Mouse (Mus musculus) testis, adult 2 months (tissue): Measurements from ENCODE around the gene G6pc. TPM values are rescaled to one million over a fixed set of nuclear protein-coding genes. Genes with fewer than 3 reads are reported as not detected.
"Not testable (repeated sequence)": the region's sequence is repeated elsewhere in the genome, so short reads cannot be mapped to it uniquely, and the experiment has no call there.

Source experiments
- H3K27ac ChIP-seq: fragments of 200-500 bp; 2 replicates; pipeline ENCODE4 v1.5.1; 2012; ENCODE audit warnings: low read depth, low read length; ENCODE audit not compliant: control insufficient read depth, insufficient read depth
- H3K27me3 ChIP-seq: fragments of 200-500 bp; 2 replicates; pipeline ENCODE4 v1.6.1; 2012; ENCODE audit warnings: mild to moderate bottlenecking, low read length, moderate library complexity; ENCODE audit not compliant: control insufficient read depth, insufficient read depth
- H3K36me3 ChIP-seq: fragments of 200-500 bp; 2 replicates; pipeline ENCODE4 v1.6.1; 2012; ENCODE audit warnings: mild to moderate bottlenecking, low read length; ENCODE audit not compliant: control insufficient read depth, insufficient read depth
- H3K4me1 ChIP-seq: fragments of 200-500 bp; 2 replicates; pipeline ENCODE4 v1.6.1; 2012; ENCODE audit warnings: low read length; ENCODE audit not compliant: control insufficient read depth, insufficient read depth
- H3K4me3 ChIP-seq: fragments of 200-500 bp; 2 replicates; pipeline ENCODE4 v1.5.1; 2012; ENCODE audit warnings: low read depth, mild to moderate bottlenecking, low read length, moderate library complexity, mixed read lengths; ENCODE audit not compliant: control insufficient read depth
- CTCF ChIP-seq: fragments of 200-500 bp; IDR thresholded peaks from 2 replicates; pipeline ENCODE4 v1.5.1; 2012; ENCODE audit warnings: low read depth, mild to moderate bottlenecking, inconsistent platforms, low read length, moderate library complexity; ENCODE audit not compliant: control insufficient read depth, insufficient read depth, insufficient replicate concordance
- POLR2A ChIP-seq: fragments of 200-500 bp; IDR thresholded peaks from 2 replicates; pipeline ENCODE4 v1.6.1; 2012; ENCODE audit warnings: low read depth, mild to moderate bottlenecking, inconsistent platforms, low read length, moderate library complexity; ENCODE audit not compliant: control insufficient read depth
- polyA plus RNA-seq: library from polyadenylated mRNA; depleted of rRNA; stranded (reverse); fragments of >200 nt; gene quantifications from 2 replicates; pipeline ENCODE4 v1.2.3, GENCODE M21; 2012

Gene G6pc
- polyA plus RNA-seq, 1 experiment: not detected

DNA sequence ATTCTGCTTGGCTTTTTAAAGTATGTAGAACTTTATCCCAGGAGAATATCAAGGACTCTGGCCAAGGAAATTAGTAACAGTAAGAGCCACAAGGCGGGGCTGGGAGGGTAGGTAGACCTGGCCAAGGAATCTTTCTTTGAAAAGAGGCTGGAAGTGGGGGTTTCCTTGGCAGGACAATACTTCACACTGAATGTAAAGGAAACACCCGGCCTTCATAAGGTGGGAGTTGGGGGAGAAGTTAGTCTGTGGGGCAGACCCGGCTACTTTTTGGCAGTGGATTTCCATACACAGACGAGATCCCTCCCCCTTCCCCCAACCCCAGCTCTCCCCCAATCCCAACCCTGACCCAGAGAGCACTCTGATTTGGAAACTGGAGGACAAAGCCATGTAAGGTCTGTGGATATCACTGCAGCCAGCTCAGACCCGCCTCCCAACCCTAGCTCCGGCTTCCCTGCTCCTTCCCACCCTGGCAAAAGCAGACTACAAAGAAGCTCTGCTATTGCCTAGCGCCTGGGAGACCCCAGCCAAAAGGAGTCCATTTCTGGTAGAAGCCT is 36.9 kb upstream of the G6pc start, which contains the start of gene Aoc3:
TSS of gene Aoc3 (plus strand) at position 235 of the 554 bp plus-strand sequence.
- Histone ChIP-seq H3K36me3 (no peaks in the 10 kb centered on the region), H3K27me3 (no peaks in the 10 kb centered on the region), H3K4me1 (no peaks in the 10 kb centered on the region; the same call in 1 of the 2 replicates), H3K4me3 (peak within 1 kb of the TSS; percentile 44), H3K27ac (peak within 1 kb of the TSS; percentile 68)
- no peak for TF ChIP-seq POLR2A
- TF ChIP-seq CTCF: no peak

DNA sequence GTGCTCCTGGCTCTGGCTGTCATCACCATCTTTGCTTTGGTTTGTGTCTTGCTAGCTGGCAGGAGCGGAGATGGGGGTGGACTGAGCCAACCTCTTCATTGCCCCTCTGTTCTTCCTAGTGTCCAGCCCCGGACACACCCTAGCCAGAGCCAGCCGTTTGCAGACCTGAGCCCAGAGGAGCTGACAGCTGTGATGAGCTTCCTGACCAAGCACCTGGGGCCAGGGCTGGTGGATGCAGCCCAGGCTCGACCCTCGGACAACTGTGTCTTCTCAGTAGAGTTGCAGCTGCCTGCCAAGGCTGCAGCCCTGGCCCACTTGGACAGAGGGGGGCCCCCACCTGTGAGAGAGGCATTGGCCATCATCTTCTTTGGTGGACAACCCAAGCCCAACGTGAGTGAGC is 36.4 kb upstream of the G6pc start:
- H3K27me3 ChIP-seq: not testable (repeated sequence)
- H3K27ac ChIP-seq: peak overlapping the region; percentile 68
- H3K4me3 ChIP-seq: peak overlapping the region; percentile 41

DNA sequence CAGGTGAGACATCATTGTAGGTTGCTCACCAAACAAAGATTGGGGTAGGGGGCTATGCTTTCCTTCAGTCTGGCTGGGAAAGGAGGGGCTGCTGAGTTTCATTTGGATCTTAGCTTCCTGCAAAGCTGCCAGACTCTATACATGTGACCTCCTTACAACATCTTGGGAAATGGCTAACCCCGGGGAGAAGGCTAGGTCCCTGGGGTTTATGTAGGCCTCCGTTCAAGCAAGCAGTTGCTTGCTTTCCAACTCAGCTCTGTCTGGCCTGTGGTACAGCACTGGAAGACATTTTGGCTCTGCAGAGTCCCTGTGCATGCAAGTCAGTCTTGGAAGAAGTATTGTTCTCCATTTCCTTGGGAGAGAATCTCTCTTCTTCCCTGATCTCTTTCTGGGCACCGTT is 34.8 kb upstream of the G6pc start:
- no peak overlapping the region for H3K27ac ChIP-seq
- H3K4me1 ChIP-seq: peaks cover 7% of the 10 kb centered on the region
- peak overlapping the region; percentile 44; the same call in 1 of the 2 replicates for H3K4me3 ChIP-seq
- H3K36me3 ChIP-seq: no peaks in the 10 kb centered on the region
- no peaks in the 10 kb centered on the region for H3K27me3 ChIP-seq
- no peak for TF ChIP-seq CTCF
- TF ChIP-seq POLR2A: no peak

More for the DNA sequence above, 36.4 kb upstream of the G6pc start:
- H3K4me1 ChIP-seq, H3K36me3 ChIP-seq: not testable (repeated sequence)

DNA sequence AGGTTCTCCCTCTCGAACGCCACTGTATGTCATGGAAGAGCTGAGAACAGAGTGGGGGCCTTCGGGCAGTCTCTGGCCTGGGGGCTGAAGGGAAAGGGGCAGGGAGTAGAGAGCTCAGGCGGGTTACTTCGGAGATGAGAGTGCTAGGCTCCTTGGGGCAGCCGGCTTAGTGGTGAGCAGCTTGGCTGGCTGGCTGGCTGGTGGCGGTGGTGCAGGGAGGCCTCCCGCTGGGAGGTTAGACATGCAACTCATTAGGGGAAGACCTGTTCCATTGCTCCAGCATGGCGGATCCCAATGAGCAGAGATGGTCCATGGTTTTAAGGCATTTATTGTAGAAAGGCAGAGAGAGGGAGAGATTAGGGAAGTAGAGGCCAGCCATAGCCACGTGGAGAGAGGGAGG is 33.3 kb upstream of the G6pc start:
- H3K27me3 ChIP-seq: no peaks in the 10 kb centered on the region
- H3K36me3 ChIP-seq: no peaks in the 10 kb centered on the region
- TF ChIP-seq CTCF: no peak
- TF ChIP-seq POLR2A: no peak
- H3K4me3 ChIP-seq: no peak overlapping the region
- H3K27ac ChIP-seq: no peak overlapping the region
- H3K4me1 ChIP-seq: peaks cover 7% of the 10 kb centered on the region

DNA sequence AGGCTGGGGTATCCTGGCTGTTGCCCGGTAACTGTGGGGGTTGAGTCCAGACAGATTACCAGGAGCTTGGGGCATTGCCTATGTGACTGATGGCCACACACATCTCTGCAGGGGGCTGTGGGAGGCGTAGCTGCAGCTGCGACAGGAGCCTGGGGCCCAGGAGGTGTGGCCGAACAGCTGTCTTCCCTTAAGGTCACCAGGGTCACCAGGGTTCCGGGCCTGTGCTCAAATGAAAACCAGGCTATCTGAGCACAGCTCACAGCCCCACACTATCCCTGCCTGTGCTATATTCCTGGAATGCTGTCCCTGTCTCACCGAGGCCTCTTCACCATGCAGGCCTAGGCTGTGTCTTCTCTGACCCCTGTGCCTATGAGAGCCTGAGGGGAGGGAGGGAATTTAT is 32.8 kb upstream of the G6pc start:
- Histone ChIP-seq H3K4me3 (no peak overlapping the region), H3K36me3 (no peaks in the 10 kb centered on the region), H3K4me1 (peaks cover 7% of the 10 kb centered on the region), H3K27me3 (no peaks in the 10 kb centered on the region), H3K27ac (no peak overlapping the region)
- TF ChIP-seq POLR2A (no peak), CTCF (no peak)

DNA sequence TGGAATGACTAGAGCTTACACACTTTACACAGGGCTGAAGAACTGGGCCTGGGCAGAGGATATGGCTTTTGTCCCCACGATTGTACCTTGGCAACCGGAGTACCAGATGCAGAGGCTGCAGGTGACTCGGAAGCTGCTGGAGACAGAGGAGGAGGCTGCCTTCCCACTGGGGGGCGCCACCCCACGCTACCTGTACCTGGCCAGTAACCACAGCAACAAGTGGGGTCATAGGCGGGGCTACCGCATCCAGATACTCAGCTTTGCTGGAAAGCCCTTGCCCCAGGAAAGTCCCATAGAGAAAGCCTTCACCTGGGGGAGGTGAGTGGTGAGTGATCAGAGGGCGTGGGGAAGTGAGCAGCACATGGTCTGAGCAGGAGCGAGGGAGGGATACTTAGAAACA is 31.7 kb upstream of the G6pc start:
- H3K4me1 ChIP-seq: peaks cover 7% of the 10 kb centered on the region
- H3K27ac ChIP-seq: no peak overlapping the region
- H3K4me3 ChIP-seq: no peak overlapping the region
- TF ChIP-seq CTCF: peak; percentile 26; the same call in 1 of the 2 replicates
- TF ChIP-seq POLR2A: no peak
- no peaks in the 10 kb centered on the region for H3K27me3 ChIP-seq
- no peaks in the 10 kb centered on the region for H3K36me3 ChIP-seq

DNA sequence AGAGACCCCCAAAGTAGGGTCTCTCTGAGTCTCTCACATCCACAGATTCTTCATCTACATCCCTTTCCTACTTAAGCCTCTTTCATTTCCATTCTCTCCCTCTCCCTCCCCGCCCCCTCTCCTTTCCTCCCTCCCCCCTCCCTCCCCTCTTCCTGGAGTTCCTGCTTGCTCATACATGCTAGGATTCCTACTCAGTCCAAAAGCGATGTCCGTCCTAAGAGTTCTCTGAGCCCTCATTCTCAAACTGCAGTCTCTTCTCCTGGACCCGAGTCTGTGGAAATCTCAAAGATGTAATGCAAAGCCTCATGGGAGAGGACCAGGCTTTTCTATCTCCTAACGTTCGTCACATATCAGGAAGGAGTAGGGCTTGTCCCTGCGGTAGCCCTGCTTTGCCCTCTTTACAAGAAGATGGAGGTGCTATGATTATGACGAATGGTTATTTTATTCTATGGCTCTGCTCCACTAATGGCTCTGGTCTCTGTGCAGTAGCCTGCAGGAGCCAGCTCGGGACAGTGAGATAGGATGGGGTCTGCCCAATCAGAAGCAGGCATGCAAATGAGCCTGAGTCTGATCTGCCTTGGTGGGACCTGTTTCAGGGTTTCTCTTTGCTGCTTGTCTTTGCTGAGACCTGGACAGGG is 29.1 kb upstream of the G6pc start:
- Histone ChIP-seq H3K4me3 (no peak overlapping the region), H3K27ac (no peak overlapping the region), H3K27me3 (no peaks in the 10 kb centered on the region), H3K36me3 (no peaks in the 10 kb centered on the region), H3K4me1 (peaks cover 7% of the 10 kb centered on the region)
- TF ChIP-seq CTCF: no peak
- TF ChIP-seq POLR2A: no peak
